Mouse (Mus musculus) intestine, embryonic 14.5 days (tissue): ENCODE measurements around the gene Ptms. TPM values are rescaled to one million over a fixed set of nuclear protein-coding genes. Genes with fewer than 3 reads are reported as not detected.

Experiments used
- ATAC-seq: fragments of 200-750 bp; cut with Nextera tagmentation; replicated peaks from 2 replicates; pipeline ENCODE4 v1.8.0; 2017; ENCODE audit warnings: low read depth, moderate number of reproducible peaks, moderate TSS enrichment, moderate library complexity; ENCODE audit not compliant: low FRiP score, low TSS enrichment
- DNase-seq: peaks from one replicate; pipeline ENCODE4 v3.0.0-alpha.2; 2018; ENCODE audit warnings: low spot score
- H3K27ac ChIP-seq: fragments of 300-500 bp; sonication (generic); 2 replicates; pipeline ENCODE4 v1.5.1; 2014; ENCODE audit warnings: low read depth, mild to moderate bottlenecking, control low read depth
- H3K27me3 ChIP-seq: fragments of 300-500 bp; sonication (generic); replicated peaks from 2 replicates; pipeline ENCODE4 v1.6.1; 2014; ENCODE audit warnings: low read length, control low read depth; ENCODE audit not compliant: control insufficient read depth, insufficient read depth
- H3K36me3 ChIP-seq: fragments of 300-500 bp; sonication (generic); 2 replicates; pipeline ENCODE4 v1.6.1; 2014; ENCODE audit warnings: low read length, control low read depth; ENCODE audit not compliant: control insufficient read depth, insufficient read depth
- H3K4me1 ChIP-seq: fragments of 300-500 bp; sonication (generic); replicated peaks from 2 replicates; pipeline ENCODE4 v1.6.1; 2014; ENCODE audit warnings: low read length, control low read depth, mixed read lengths; ENCODE audit not compliant: control insufficient read depth, insufficient read depth
- H3K4me2 ChIP-seq: fragments of 300-500 bp; sonication (generic); 2 replicates; pipeline ENCODE4 v1.6.1; 2014; ENCODE audit warnings: low read length
- H3K4me3 ChIP-seq: fragments of 300-500 bp; sonication (generic); 2 replicates; pipeline ENCODE4 v1.5.1; 2014; ENCODE audit warnings: low read depth, low read length, control low read depth, mixed read lengths
- H3K9ac ChIP-seq: fragments of 300-500 bp; sonication (generic); 2 replicates; pipeline ENCODE4 v1.6.1; 2014; ENCODE audit warnings: mild to moderate bottlenecking, low read length
- H3K9me3 ChIP-seq: fragments of 300-500 bp; sonication (generic); 2 replicates; pipeline ENCODE4 v1.6.1; 2016; ENCODE audit warnings: low read length, control low read depth; ENCODE audit not compliant: control insufficient read depth
- WGBS: fragments of 180-500 bp; shearing (Covaris S2); extraction: QIAGEN DNeasy Blood & Tissue Kit; methylation state at CpG from one replicate; pipeline ENCODE4 v1.1.7; 2014; 5-methylcytosine and 5-hydroxymethylcytosine counted together
- polyA plus RNA-seq: library from polyadenylated mRNA; unstranded; fragments of >200 nt; fragmentation: Nextera tagmentation; extraction: Ambion mirVana; gene quantifications from 2 replicates; pipeline ENCODE4 v1.2.1, GENCODE M21; 2014

Ptms gene
- polyA plus RNA-seq, 1 experiment from 2014 or later: 257 TPM

- WGBS: 34% methylated on average over 9 of the region's 9 CpGs
Measured at GRCm38 (mm10) chr6:124920318-124921085, 599 bp upstream of the Ptms start.

GRCm38 (mm10) chr6:124918890-124919627 lies 844 bp downstream of the Ptms start:
- peaks cover 10% of the 10 kb centered on the region for H3K36me3 ChIP-seq
- H3K27me3 ChIP-seq: no peaks in the 10 kb centered on the region
- H3K9ac ChIP-seq: no peak overlapping the region; the same call in 1 of the 2 replicates
- H3K4me2 ChIP-seq: peak overlapping the region; percentile 82
- WGBS: 16% methylated on average over 14 of the region's 14 CpGs
- DNase-seq (no peak), ATAC-seq (no peak)
- no peaks in the 10 kb centered on the region for H3K9me3 ChIP-seq
- peak overlapping the region; percentile 76 for H3K4me3 ChIP-seq
- H3K4me1 ChIP-seq: peaks cover 54% of the 10 kb centered on the region
- H3K27ac ChIP-seq: peak overlapping the region; percentile 99

More at GRCm38 (mm10) chr6:124920318-124921085, 599 bp upstream of the Ptms start:
- Histone ChIP-seq H3K9ac (peak overlapping the region; percentile 32; the same call in 1 of the 2 replicates), H3K27ac (peak overlapping the region; percentile 99), H3K36me3 (no peaks in the 10 kb centered on the region), H3K9me3 (no peaks in the 10 kb centered on the region), H3K4me2 (peak overlapping the region; percentile 82), H3K4me3 (peak overlapping the region; percentile 25; the same call in 1 of the 2 replicates), H3K4me1 (peaks cover 46% of the 10 kb centered on the region), H3K27me3 (no peaks in the 10 kb centered on the region)
- ATAC-seq (no peak), DNase-seq (no peak)

GRCm38 (mm10) chr6:124918331-124918690 lies 1.6 kb downstream of the Ptms start:
- Histone ChIP-seq H3K36me3 (peaks cover 18% of the 10 kb centered on the region), H3K9ac (peak overlapping the region; percentile 99), H3K4me2 (peak overlapping the region; percentile 82), H3K27me3 (no peaks in the 10 kb centered on the region), H3K4me3 (peak overlapping the region; percentile 76), H3K27ac (peak overlapping the region; percentile 99), H3K9me3 (no peaks in the 10 kb centered on the region), H3K4me1 (peaks cover 56% of the 10 kb centered on the region)
- DNase-seq: no peak
- WGBS: 8% methylated on average over 7 of the region's 7 CpGs
- ATAC-seq: no peak

- Histone ChIP-seq H3K9me3 (no peaks in the 10 kb centered on the region), H3K4me2 (peak overlapping the region; percentile 82), H3K4me3 (peak overlapping the region; percentile 76), H3K9ac (peak overlapping the region; percentile 99), H3K36me3 (peaks cover 24% of the 10 kb centered on the region), H3K4me1 (peaks cover 56% of the 10 kb centered on the region), H3K27me3 (no peaks in the 10 kb centered on the region), H3K27ac (peak overlapping the region; percentile 99)
- WGBS: under 1% methylated on average over 70 of the region's 89 CpGs
- DNase-seq (peak; percentile 88), ATAC-seq (peak; percentile 47)
Measured at GRCm38 (mm10) chr6:124917518-124918330, 2.2 kb downstream of the Ptms start.

GRCm38 (mm10) chr6:124916695-124917517 lies 3.0 kb downstream of the Ptms start:
- H3K36me3 ChIP-seq: peaks cover 27% of the 10 kb centered on the region
- H3K4me3 ChIP-seq: peak overlapping the region; percentile 76
- ATAC-seq (peak; percentile 69), DNase-seq (peak; percentile 92)
- H3K27me3 ChIP-seq: no peaks in the 10 kb centered on the region
- no peaks in the 10 kb centered on the region for H3K9me3 ChIP-seq
- peak overlapping the region; percentile 82 for H3K4me2 ChIP-seq
- H3K27ac ChIP-seq: peak overlapping the region; percentile 99
- WGBS: under 1% methylated on average over 57 of the region's 67 CpGs
- peaks cover 55% of the 10 kb centered on the region for H3K4me1 ChIP-seq
- H3K9ac ChIP-seq: peak overlapping the region; percentile 99

GRCm38 (mm10) chr6:124915942-124916694 lies 3.8 kb downstream of the Ptms start:
- no peak for ATAC-seq
- Histone ChIP-seq H3K4me3 (peak overlapping the region; percentile 76), H3K9me3 (no peaks in the 10 kb centered on the region), H3K4me1 (peaks cover 48% of the 10 kb centered on the region), H3K4me2 (peak overlapping the region; percentile 82), H3K27me3 (no peaks in the 10 kb centered on the region), H3K27ac (peak overlapping the region; percentile 99; the same call in 1 of the 2 replicates), H3K36me3 (peaks cover 27% of the 10 kb centered on the region), H3K9ac (peak overlapping the region; percentile 99)
- 3% methylated on average over 12 of the region's 12 CpGs for WGBS
- no peak for DNase-seq

- 0 out of 2 replicates have a peak overlapping the region, but pooled peaks have one; percentile 18 for H3K27ac ChIP-seq
Measured at GRCm38 (mm10) chr6:124915160-124915941, 4.6 kb downstream of the Ptms start.

More at GRCm38 (mm10) chr6:124915160-124915941, 4.6 kb downstream of the Ptms start:
- Histone ChIP-seq H3K4me3 (peak overlapping the region; percentile 76), H3K4me1 (peaks cover 40% of the 10 kb centered on the region), H3K27me3 (0 out of 2 replicates have a peak, but pooled peaks cover 1% of the 10 kb centered on the region), H3K36me3 (peaks cover 27% of the 10 kb centered on the region), H3K4me2 (peak overlapping the region; percentile 82), H3K9me3 (no peaks in the 10 kb centered on the region), H3K9ac (peak overlapping the region; percentile 99)
- WGBS: 21% methylated on average over 22 of the region's 22 CpGs
- DNase-seq (no peak), ATAC-seq (no peak)
